Comparison of ENCODE assay signal across 11 mouse cellular contexts in genomic region chr11:86827476-86828245, GRCm38 (mm10). TPM values are rescaled to one million over a fixed set of nuclear protein-coding genes. Genes with fewer than 3 reads are reported as not detected.
DNase-seq lines count a peak whose midpoint lies in the region; ATAC-seq and TF ChIP-seq lines count a peak whose summit lies in the region.
"Had no signal": no experiment of that assay in that cellular context is flagged by ENCODE, and none has a peak within 500 bp of the region (broad histone marks: within the 10 kb centered on the region; RNA-seq: fewer than 3 reads in every experiment).

No protein-coding gene starts in this region.

- no peak for TF ChIP-seq CTCF in lung, embryonic 14.5 days (IDR thresholded peaks at IDR 0.05; ENCODE audit: low read depth)

- no peak overlapping the region for H3K4me3 ChIP-seq in lung, embryonic 14.5 days (ENCODE audit: low read depth, low read length)
- H3K4me3 ChIP-seq in neural tube, embryonic 15.5 days (replicated peaks) = no peak overlapping the region
- H3K4me3 ChIP-seq: erythroblast, embryonic 14.5 days; megakaryocyte, embryonic 14.5 days had no signal

- H3K9me3 ChIP-seq in lung, embryonic 14.5 days (ENCODE audit: low read depth, low read length) = no peaks in the 10 kb centered on the region
- no peaks in the 10 kb centered on the region for H3K9me3 ChIP-seq in neural tube, embryonic 15.5 days (replicated peaks)

- no peaks in the 10 kb centered on the region for H3K4me1 ChIP-seq in lung, embryonic 14.5 days (ENCODE audit: insufficient read depth)
- no peaks in the 10 kb centered on the region for H3K4me1 ChIP-seq in neural tube, embryonic 15.5 days

- peak overlapping the region; percentile 63 for H3K27ac ChIP-seq in lung, embryonic 14.5 days (ENCODE audit: low read depth)
- no peak overlapping the region for H3K27ac ChIP-seq in neural tube, embryonic 15.5 days (replicated peaks)

- H3K9ac ChIP-seq in lung, embryonic 14.5 days = no peak overlapping the region
- no peak overlapping the region for H3K9ac ChIP-seq in neural tube, embryonic 15.5 days (replicated peaks)

- H3K36me3 ChIP-seq in lung, embryonic 14.5 days (ENCODE audit: insufficient read depth) = no peaks in the 10 kb centered on the region
- H3K36me3 ChIP-seq in neural tube, embryonic 15.5 days = no peaks in the 10 kb centered on the region

- DNase-seq in lung, embryonic 14.5 days = no peak
- no peak for DNase-seq in lung, postnatal 14 days
- DNase-seq in CD4-positive helper T cell, adult 2 months (ENCODE audit: low read depth, low spot score) = peak; percentile 86
- DNase-seq in MEL-GATA-1-ER (ENCODE audit: extremely low read depth, low read depth) = peak; percentile 10
- DNase-seq in right cerebral cortex, adult 18-20 months = no peak
- DNase-seq: adrenal gland, adult 2 months had no signal

- H3K4me2 ChIP-seq in lung, embryonic 14.5 days = no peak overlapping the region
- H3K4me2 ChIP-seq in neural tube, embryonic 15.5 days = no peak overlapping the region

- WGBS in lung, embryonic 14.5 days = 69% methylated on average over 2 of the region's 2 CpGs
- WGBS in neural tube, embryonic 15.5 days = 78% methylated on average over 2 of the region's 2 CpGs

- no peak for ATAC-seq in lung, embryonic 14.5 days (ENCODE audit: insufficient read depth)
- peak; percentile 44; the same call in 1 of the 2 replicates for ATAC-seq in megakaryocyte progenitor cell, adult 5-6 weeks (replicated peaks; ENCODE audit: poor library complexity)
- ATAC-seq in neural tube, embryonic 15.5 days (ENCODE audit: low FRiP score) = no peak
- ATAC-seq: intestine, embryonic 16.5 days had no signal

- H3K27me3 ChIP-seq in lung, embryonic 14.5 days (ENCODE audit: insufficient read depth, low read length) = no peaks in the 10 kb centered on the region
- H3K27me3 ChIP-seq in neural tube, embryonic 15.5 days (replicated peaks) = no peaks in the 10 kb centered on the region

RNA-seq across cellular contexts. Expression of gene Dhx40, which starts 20.1 kb away (rescaled TPM):
- 29.9 and 32.4 TPM in 2 replicates for polyA plus RNA-seq in lung, embryonic 14.5 days (2014; fragmentation: Nextera tagmentation; extraction: Ambion mirVana)
- total RNA-seq in megakaryocyte progenitor cell, adult 5-6 weeks (2015) = 27.6 and 31.7 TPM in 2 replicates
- 33.4 and 34.6 TPM in 2 replicates for total RNA-seq in megakaryocyte progenitor cell, adult 5-6 weeks (2017)
- 15.5 and 15.7 TPM in 2 replicates for polyA plus RNA-seq in neural tube, embryonic 15.5 days (2015; fragmentation: Nextera tagmentation; extraction: Ambion mirVana)

Comparison
In these comparisons a context has a peak if more than half of its experiments do, and no peak if none do; other contexts are left out.
1. DNase-seq: peak in CD4-positive helper T cell, adult 2 months (single experiment) and MEL-GATA-1-ER (single experiment); none in lung, embryonic 14.5 days (single experiment), lung, postnatal 14 days (single experiment) and right cerebral cortex, adult 18-20 months (single experiment).